Comparison of ENCODE assay signal across 18 mouse cellular contexts in the genomic region with DNA sequence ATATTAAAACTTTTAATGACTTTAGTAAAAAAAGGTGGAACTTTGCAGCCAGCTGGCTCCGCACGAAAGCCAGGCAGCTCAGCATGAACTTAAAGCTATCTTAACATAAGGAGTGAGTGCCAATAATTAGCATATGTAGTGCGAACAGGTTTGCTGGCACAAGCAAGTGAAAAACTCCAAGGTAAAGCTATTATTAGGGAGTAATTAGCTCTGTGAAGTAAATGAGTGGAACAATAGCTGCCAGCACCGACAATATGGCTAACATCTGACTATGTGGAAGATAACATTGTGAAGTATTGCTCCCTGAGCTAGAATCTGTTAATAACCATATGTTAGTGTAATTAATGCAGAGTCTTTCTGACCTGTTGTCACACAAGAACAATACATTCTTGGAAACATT.
DNase-seq lines count a peak whose midpoint lies in the region; ATAC-seq lines count a peak whose summit lies in the region.
"Had no signal": no experiment of that assay in that cellular context is flagged by ENCODE, and none has a peak within 500 bp of the region (broad histone marks: within the 10 kb centered on the region; RNA-seq: fewer than 3 reads in every experiment).

No protein-coding gene starts in this region.

- no peak overlapping the region for H3K27ac ChIP-seq in midbrain, embryonic 12.5 days (replicated peaks)
- no peak overlapping the region for H3K27ac ChIP-seq in midbrain, embryonic 16.5 days (ENCODE audit: low read length)
- peak overlapping the region; percentile 12; the same call in 1 of the 2 replicates for H3K27ac ChIP-seq in forebrain, embryonic 15.5 days (replicated peaks)
- H3K27ac ChIP-seq: gastrocnemius, adult 2 months; kidney, postnatal 0 days; macrophage had no signal

- H3K27me3 ChIP-seq in midbrain, embryonic 12.5 days, result peaks cover 5% of the 10 kb centered on the region
- no peaks in the 10 kb centered on the region for H3K27me3 ChIP-seq in midbrain, embryonic 16.5 days (ENCODE audit: control insufficient read depth, insufficient read depth, low read depth, low read length)
- no peaks in the 10 kb centered on the region for H3K27me3 ChIP-seq in forebrain, embryonic 15.5 days

- H3K36me3 ChIP-seq in midbrain, embryonic 12.5 days, result no peaks in the 10 kb centered on the region
- no peaks in the 10 kb centered on the region for H3K36me3 ChIP-seq in midbrain, embryonic 16.5 days (ENCODE audit: control insufficient read depth, insufficient read depth, low read length)
- no peaks in the 10 kb centered on the region for H3K36me3 ChIP-seq in forebrain, embryonic 15.5 days

- DNase-seq in cerebellum, postnatal 10 days, result peak; percentile 9 to 10
- no peak for DNase-seq in cerebellum, postnatal 4 days (ENCODE audit: low spot score in 2 of 2)
- DNase-seq in telencephalon, adult 2 months (ENCODE audit: low read depth, low spot score), result peak; percentile 12
- no peak for DNase-seq in right cerebral cortex, postnatal 25 days
- DNase-seq: adrenal gland, adult 2 months; gastrocnemius, adult 2 months; heart, adult 18-20 months; liver; lung, adult 2 months; thymus, postnatal 14 days had no signal

- H3K9ac ChIP-seq in midbrain, embryonic 12.5 days (replicated peaks), result no peak overlapping the region
- H3K9ac ChIP-seq in midbrain, embryonic 16.5 days (ENCODE audit: low read depth, low read length), result no peak overlapping the region
- H3K9ac ChIP-seq in forebrain, embryonic 15.5 days (replicated peaks), result no peak overlapping the region

- H3K4me3 ChIP-seq in midbrain, embryonic 12.5 days, result no peak overlapping the region
- H3K4me3 ChIP-seq in midbrain, embryonic 16.5 days (ENCODE audit: low read depth, low read length), result no peak overlapping the region
- no peak overlapping the region for H3K4me3 ChIP-seq in forebrain, embryonic 15.5 days
- H3K4me3 ChIP-seq: erythroblast, embryonic 14.5 days; gastrocnemius, adult 2 months; myocyte had no signal

- H3K9me3 ChIP-seq in midbrain, embryonic 12.5 days, result no peaks in the 10 kb centered on the region
- no peaks in the 10 kb centered on the region for H3K9me3 ChIP-seq in midbrain, embryonic 16.5 days (replicated peaks; ENCODE audit: control insufficient read depth, low read length, poor library complexity, severe bottlenecking)
- no peaks in the 10 kb centered on the region for H3K9me3 ChIP-seq in forebrain, embryonic 15.5 days

- peak; percentile 41; the same call in 1 of the 2 replicates for ATAC-seq in midbrain, embryonic 12.5 days (ENCODE audit: low FRiP score, low read depth)
- ATAC-seq in midbrain, embryonic 16.5 days, result no peak
- ATAC-seq in forebrain, embryonic 15.5 days (replicated peaks), result peak; percentile 85
- ATAC-seq in frontal cortex, adult (ENCODE audit: low TSS enrichment), result no peak

- peaks cover 11% of the 10 kb centered on the region for H3K4me1 ChIP-seq in midbrain, embryonic 12.5 days
- peaks cover 8% of the 10 kb centered on the region; the same call in 1 of the 2 replicates for H3K4me1 ChIP-seq in midbrain, embryonic 16.5 days (ENCODE audit: control insufficient read depth, insufficient read depth, low read length)
- peaks cover 41% of the 10 kb centered on the region for H3K4me1 ChIP-seq in forebrain, embryonic 15.5 days

- H3K4me2 ChIP-seq in midbrain, embryonic 12.5 days (replicated peaks), result no peak overlapping the region
- no peak overlapping the region for H3K4me2 ChIP-seq in midbrain, embryonic 16.5 days (ENCODE audit: low read length)
- H3K4me2 ChIP-seq in forebrain, embryonic 15.5 days (replicated peaks), result no peak overlapping the region

- 37% methylated on average over 4 of the region's 4 CpGs for WGBS in midbrain, embryonic 12.5 days
- WGBS in midbrain, embryonic 16.5 days, result 27% methylated on average over 4 of the region's 4 CpGs
- 11% methylated on average over 4 of the region's 4 CpGs for WGBS in forebrain, embryonic 15.5 days

Comparison
In these comparisons a context has a peak if more than half of its experiments do, and no peak if none do; other contexts are left out.
1. DNase-seq: peak in cerebellum, postnatal 10 days (2 of 2) and telencephalon, adult 2 months (single experiment); none in cerebellum, postnatal 4 days (0 of 2) and right cerebral cortex, postnatal 25 days (single experiment).
2. ATAC-seq: peak in midbrain, embryonic 12.5 days (single experiment) and forebrain, embryonic 15.5 days (single experiment); none in midbrain, embryonic 16.5 days (single experiment) and frontal cortex, adult (single experiment).